Mouse (Mus musculus): Measurements from ENCODE around the gene Ctsg.
"Not testable (repeated sequence)": the region's sequence is repeated elsewhere in the genome, so short reads cannot be mapped to it uniquely, and the experiment has no call there.

Ctsg gene

DNA sequence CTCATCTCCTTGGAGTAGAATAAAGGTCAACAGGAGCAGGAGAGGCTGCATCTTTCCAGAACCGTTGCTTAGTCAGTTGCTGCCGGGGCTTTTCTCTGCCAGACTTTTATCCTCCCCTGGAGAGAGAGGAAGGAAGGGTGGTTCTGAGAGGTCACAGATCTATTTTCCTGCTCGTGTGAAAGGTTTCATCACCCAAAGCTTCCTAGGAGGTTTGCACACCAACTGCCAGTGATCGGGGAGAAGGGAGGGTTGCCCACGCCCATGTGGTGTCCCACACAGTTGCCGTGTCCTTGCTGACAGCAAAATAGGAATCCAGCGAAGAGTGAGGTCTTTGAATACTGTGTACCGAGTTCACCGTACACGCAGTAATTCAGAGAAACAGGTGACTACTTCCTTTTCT is at the start of gene Ctsg:
Ctsg (minus strand) TSS at position 189 of the 400 bp plus-strand sequence.
- DNase-seq (ENCODE audit: inconsistent age in 2 of 2, low spot score in 1 of 2): no peak

DNA sequence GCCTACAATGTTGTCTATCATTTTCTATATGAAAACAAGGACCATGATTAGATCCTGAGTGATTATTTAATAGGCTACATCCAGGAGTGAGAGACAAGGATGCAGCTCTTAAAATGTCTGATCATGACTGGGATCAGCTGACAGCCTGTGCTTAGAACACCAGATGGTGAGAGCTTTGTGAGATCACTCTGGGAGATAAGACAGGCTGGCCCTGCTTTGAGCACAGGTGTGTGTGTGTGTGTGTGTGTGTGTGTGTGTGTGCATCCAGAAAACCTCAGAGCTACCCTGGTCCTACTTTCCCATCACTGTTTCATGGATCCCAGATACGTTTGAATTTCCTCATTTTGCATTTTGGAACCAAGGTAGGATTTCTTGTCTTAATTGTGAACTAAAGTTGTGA is 31.3 kb upstream of the Ctsg start:
- not testable (repeated sequence) for DNase-seq (ENCODE audit: inconsistent age in 2 of 2, low spot score in 1 of 2)

DNA sequence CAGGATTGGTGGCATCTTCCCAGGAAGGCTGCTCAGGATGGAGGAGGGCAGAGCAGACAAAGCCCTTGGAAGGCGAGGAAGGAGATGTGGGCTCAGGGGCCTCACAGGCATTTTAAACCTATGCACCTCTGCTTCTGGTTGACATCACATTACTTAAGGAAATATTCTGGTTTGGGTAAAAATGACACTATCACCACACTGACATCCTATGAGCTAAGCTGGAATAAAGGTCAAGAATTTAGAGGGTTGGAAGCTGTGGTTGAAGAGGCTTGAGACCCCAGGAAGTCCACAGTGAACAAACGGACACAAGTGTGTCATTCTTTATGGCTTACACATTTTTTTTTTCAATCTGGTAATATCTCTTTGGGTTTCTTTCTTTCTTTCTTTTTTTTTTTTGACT is 30.1 kb upstream of the Ctsg start, which contains the start of gene Gzmd:
Gzmd (minus strand) TSS at position 101 of the 400 bp plus-strand sequence.
- not testable (repeated sequence) for DNase-seq (ENCODE audit: inconsistent age in 2 of 2, low spot score in 1 of 2)

DNA sequence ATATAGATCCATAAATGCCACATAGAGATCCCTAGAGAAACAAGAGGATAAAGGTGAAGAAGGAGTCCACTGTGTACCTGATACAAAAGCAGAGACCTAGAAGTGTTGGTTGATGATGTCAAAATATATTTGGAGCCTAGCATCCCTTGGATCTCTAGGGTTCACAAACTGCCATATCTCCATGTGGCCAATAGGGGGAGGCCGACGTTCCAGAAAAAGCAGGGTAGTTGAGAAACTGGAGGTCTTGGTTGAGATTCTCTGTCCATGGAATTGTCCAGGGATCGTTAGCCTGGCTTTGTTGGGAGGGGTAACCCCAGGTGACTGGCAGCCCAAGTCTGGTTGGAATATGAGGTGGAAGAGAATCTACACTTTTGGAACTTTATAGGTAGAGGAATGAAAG is 26.0 kb upstream of the Ctsg start:
- no peak for DNase-seq (ENCODE audit: inconsistent age in 2 of 2, low spot score in 1 of 2)

DNA sequence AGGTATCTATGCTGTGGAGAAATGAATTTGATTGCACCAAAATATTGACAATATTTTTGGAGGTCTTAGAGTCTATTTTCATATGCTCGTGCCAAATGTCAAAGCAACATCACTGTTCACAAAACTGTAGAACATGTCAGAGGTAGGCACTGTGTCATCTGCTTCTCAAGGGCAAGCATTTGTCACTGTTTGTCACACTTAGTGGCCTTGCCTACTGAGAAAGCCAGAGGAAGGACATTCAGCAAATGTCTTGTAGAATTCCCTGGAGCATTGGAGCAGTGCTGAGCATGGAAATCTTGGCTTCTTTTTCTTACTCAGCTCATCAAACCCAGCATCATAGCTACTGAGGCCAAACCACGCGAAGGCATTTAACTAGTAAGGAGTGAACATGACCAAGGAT is 21.1 kb upstream of the Ctsg start:
- peak; percentile 23 to 74 for DNase-seq (ENCODE audit: inconsistent age in 2 of 2, low spot score in 1 of 2)

DNA sequence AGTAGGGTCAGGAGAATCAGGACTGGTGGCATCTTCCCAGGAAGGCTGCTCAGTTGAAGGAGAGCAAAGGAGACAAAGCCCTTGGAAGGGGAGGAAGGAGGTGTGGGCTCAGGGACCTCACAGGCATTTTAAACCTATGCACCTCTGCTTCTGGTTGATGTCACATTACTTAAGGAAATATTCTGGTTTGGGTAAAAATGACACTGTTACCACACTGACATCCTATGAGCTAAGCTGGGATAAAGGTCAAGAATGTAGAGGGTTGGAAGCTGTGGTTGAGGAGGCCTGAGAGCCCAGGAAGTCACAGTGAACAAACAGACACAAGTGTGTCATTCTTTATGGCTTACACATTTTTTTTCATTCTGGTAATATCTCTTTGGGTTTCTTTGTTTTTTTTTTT is 18.2 kb upstream of the Ctsg start, which contains the start of gene Gzme:
Gzme (minus strand) TSS at position 101 of the 400 bp plus-strand sequence.
- DNase-seq (ENCODE audit: inconsistent age in 2 of 2, low spot score in 1 of 2): no peak

DNA sequence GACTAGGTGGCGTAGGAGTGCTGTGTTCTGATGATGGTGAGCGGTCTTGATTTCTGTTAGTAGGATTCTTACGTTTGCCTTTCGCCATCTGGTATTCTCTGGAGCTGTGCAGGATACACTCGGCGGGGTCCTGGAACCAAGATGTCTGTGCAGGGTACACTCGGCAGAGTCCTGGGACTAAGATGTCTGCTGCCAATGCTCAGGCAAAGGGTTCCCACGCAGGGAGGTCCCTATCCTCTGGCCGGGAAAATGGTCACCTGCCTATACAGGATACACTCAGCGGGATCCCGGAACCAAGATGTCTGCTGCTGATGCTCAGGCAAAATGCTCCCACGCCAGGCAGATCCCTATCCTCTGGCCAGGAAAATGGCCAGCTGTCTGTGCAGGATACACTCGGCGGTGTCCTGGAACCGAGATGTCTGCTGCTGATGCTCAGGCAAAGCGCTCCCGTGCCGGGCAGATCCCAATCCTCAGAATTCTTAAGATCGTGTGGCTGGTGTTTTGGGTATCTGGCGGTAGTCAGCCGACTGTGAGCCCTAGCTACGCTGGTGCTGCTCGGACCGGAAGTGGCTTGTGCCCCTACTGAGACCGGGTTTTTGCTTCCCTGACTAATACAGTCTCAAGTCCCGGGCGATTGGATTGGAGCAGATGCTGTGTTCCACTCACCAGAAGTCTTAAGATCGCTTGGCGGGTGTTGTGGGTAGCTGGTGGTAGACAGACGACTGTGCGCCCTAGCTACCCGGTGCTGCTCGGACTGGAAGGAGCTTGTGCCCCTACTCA is 13.3 kb upstream of the Ctsg start:
- not testable (repeated sequence) for DNase-seq (ENCODE audit: inconsistent age in 2 of 2, low spot score in 1 of 2)

DNA sequence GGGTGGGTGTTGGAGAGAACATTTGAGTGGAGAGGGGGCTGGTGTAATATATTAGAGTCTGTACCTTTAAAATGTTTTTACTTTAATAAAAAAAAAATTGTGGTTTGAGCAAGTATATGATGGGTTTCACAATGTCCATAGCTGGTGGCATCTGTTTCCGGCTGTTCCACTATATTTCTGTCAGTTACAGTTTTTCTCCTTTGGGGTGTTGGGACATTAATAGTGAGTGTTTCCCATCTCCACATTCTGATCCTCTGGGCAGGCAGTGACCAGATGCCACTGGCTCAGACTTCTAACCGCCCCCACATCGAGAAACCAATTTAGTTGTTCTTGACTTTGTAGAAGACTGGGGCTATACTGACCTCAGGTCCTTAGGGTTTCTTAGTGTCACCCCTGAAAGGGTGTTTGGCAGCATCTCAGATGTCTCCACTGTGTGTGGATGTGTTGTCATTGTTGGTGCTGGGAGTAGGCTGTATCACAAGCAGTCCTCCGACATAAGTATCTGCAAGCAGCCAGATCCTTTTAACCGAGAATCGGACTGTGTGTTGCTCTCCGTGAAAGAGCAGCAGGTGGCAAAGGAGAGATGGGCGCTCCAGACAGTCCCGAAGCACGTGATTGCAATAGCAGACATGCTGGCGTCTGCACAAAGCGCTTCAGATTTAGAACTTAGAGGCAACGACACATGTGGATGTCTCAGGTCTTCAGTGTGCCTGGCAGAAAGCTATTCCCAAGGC is 3.2 kb upstream of the Ctsg start:
- no peak for DNase-seq (ENCODE audit: inconsistent age in 2 of 2, low spot score in 1 of 2)

DNA sequence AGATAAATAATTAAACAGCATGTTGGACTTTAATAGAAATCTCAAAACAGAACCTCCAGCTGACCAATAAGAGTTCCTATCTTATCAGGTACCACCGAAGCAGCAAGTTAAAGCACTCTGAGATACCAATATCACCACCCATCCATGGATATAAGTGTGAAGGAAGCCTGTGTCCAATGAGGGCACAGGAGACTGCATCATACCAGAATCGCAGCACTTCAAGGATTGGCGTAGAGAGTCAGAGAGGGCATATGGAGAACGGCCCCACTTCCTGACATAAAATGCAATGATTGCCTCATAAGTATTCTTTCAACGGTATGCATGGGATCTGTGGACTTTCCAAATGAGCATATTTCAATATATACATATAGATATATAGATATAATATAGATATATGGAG is 2.6 kb upstream of the Ctsg start:
- DNase-seq (ENCODE audit: inconsistent age in 2 of 2, low spot score in 1 of 2): no peak

DNA sequence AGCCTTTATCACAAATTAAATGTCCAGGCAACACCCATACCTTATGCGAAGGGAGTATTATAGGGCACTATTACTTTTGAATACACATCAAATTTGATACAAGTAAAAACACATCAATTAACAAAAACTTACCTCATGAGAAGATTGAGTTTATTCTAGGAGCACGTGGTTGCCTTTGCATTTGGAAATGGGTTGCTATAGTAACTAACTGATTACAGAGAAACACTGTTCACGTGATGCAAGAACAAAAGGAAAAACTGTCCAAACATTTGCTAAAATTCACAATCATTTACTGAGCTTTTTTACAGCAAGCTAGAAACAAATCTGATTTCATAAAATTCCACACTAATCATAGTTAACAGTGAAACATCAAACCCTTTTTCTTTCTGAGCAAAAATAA is 1.1 kb upstream of the Ctsg start:
- no peak for DNase-seq (ENCODE audit: inconsistent age in 2 of 2, low spot score in 1 of 2)

DNA sequence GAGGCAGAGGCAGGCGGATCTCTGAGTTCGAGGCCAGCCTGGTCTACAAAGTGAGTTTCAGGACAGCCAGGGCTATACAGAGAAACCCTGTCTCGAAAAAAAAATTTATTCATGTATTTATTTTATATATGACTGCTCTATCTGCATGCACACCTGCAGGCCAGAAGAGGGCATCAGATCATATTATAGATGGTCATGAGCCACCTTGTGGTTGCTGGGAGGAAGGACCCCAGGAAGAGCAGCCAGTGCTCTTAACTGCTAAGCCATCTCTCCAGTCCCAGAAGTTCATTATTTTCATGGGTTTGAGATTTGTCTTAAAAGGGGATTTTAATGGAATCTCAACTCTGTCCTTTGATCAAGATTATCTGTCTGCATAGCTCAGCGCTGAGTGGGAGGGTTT is 3.4 kb downstream of the Ctsg start:
- peak in 1 of 2 experiments; percentile 39 for DNase-seq (ENCODE audit: inconsistent age in 2 of 2, low spot score in 1 of 2)

DNA sequence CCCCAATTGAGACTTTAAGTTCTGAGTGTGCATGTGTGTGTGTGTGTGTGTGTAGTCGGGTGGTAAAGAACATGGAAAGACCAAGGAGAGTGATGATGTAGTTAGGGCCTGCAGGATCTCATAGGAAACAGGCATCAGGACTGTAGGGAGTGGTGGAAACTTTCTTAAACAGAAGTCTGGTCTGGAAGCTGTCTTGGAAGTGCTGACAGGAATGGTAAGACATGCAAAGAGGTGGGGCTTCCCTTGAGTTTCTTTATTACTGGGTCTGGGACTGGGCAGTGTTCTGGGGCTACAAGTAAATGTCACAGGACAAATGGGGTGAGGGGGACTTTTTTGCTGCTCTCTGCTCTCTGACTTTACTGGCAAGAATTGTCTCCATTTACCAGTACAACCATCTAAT is 4.8 kb downstream of the Ctsg start:
- DNase-seq (ENCODE audit: inconsistent age in 2 of 2, low spot score in 1 of 2): no peak

DNA sequence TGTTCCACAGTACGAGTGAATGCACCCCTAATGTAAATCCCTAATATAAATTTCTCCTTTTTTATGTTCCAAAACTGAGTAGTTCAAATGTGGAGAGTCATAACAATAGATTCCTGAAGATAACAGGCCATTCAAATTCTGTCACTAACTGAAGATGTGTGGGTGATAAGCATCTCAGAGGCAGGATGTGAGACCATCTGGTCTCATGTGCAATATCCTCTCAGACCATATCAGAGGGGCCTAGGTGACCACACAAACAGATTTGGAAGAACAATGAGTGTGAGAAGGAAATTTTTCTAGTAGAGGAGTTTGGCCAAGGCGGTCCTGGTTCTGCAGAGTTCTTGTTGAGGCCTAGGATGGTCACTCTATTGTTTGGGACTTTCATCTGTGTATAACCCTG is 9.0 kb downstream of the Ctsg start:
- DNase-seq (ENCODE audit: inconsistent age in 2 of 2, low spot score in 1 of 2): no peak

DNA sequence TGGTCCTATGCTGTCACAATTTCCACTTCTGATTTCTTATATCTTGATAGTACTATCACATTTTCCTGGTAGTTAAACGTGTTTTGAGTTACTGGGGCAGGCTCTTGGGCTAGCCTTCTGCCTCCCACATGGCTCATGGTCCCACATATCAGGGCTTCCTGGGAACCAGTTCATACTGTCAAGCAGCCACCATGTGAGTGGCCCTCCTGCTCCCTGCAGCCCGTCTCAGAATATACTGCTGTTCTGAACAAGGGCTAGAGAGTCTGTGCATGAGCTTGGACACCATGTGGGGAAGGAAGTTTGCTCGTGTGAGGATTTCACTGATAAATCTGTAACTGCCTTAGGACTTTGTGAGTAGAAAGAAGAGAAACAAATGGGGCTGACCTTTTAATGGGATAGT is 15.7 kb downstream of the Ctsg start:
- DNase-seq (ENCODE audit: inconsistent age in 2 of 2, low spot score in 1 of 2): no peak

DNA sequence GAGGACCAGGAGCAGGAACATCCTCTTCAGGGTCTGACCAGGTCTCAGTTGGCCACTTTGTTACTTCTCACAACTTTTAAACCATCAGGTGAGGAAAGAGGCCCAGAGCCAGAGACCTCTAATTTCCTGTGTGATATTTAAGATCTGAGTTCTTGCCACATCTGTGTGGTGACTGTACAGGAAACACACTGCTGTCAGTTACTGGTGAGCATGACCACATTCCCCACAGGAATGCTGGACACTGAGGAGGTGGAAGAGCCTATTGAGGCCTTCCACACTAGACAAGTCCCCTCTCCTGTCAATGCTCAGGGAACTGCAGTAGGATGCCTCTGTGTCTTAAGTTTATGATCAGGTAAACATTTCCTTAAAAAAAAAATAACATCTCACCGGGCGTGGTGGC is 17.2 kb downstream of the Ctsg start, which contains the start of gene Mcpt8:
Mcpt8 (minus strand) TSS at position 107 of the 400 bp plus-strand sequence.
- no peak for DNase-seq (ENCODE audit: inconsistent age in 2 of 2, low spot score in 1 of 2)

DNA sequence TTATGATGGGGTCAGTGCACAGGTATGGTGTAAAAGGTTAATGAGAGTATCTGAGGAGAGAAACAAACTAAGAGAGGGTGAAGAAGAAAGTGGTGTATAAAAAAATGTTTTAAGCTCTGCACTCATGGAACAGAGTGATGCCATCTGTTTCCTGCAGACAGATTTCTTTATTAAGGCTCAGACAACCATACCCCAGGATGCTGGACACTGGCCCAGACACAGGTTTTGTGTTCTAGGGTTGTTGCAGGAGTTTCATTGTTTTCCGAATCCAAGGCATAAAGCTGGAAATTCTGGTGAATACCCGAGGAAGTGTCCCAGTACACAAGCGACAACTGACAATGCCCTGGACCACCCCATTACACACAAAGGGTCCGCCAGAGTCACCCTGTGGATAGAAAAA is 20.4 kb downstream of the Ctsg start:
- no peak for DNase-seq (ENCODE audit: inconsistent age in 2 of 2, low spot score in 1 of 2)

DNA sequence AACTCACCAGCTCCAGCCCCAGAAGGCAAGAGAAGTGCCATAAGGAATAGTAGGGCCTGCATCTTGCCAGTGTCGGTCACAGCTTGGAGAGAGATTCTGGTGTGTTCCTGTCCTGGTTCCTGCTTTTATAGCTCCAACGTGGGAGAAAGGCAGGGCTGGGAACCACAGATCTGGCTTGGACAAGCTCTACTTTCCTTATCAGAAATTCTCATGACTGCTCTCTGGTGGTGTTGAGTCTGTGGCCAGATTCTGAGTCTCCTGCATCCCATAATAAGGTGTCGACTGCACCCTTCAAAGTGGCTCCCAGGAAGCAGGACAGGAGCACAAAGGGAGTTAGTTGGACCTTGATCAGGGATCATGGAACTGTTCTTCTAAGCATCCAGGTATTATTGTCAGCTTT is 40.2 kb downstream of the Ctsg start, which contains the start of gene Mcpt4:
Mcpt4 (minus strand) TSS at position 101 of the 400 bp plus-strand sequence.
- not testable (repeated sequence) for DNase-seq (ENCODE audit: inconsistent age in 2 of 2, low spot score in 1 of 2)

DNA sequence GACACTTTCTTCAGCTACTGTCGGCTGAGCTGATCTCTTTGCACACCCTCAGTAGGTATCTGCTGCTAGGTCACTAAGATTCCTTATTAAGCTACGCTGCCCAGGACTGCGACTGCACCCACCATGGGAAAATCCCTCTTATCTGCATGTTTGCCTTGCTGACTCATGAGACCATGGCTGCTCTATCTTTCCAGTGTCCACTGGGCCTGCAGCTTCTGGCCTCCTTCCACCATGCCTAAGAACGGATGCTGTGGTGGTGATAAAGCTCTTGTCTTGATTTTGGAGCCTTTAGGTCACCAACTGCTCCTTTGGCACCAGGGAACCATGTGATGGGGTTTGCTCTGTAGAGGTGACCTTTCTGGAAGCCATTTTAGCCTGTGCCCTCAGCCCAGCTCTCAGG is 44.7 kb downstream of the Ctsg start:
- DNase-seq (ENCODE audit: inconsistent age in 2 of 2, low spot score in 1 of 2): no peak

DNA sequence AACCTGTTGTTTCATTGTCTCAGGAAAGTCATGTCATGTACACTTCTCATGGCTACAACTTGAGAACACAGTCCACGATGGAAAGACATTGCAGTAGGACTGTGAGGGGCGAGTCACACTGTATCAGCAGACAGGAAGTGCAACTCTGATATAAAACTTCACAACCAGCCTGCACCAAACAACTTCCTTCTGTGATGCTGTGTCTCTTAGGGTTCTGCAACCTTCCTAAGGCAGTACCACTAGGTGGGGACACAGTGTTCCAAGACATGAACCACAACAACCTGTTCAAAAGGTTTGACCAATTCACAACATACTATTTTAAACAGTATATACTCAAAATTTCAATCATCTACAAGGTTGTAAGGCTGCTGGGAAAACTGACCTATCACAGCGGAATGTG is 47.0 kb downstream of the Ctsg start:
- no peak for DNase-seq (ENCODE audit: inconsistent age in 2 of 2, low spot score in 1 of 2)

Measured in adrenal gland, adult (tissue).